8 mouse cellular contexts compared by ENCODE assay signal in the genomic region with DNA sequence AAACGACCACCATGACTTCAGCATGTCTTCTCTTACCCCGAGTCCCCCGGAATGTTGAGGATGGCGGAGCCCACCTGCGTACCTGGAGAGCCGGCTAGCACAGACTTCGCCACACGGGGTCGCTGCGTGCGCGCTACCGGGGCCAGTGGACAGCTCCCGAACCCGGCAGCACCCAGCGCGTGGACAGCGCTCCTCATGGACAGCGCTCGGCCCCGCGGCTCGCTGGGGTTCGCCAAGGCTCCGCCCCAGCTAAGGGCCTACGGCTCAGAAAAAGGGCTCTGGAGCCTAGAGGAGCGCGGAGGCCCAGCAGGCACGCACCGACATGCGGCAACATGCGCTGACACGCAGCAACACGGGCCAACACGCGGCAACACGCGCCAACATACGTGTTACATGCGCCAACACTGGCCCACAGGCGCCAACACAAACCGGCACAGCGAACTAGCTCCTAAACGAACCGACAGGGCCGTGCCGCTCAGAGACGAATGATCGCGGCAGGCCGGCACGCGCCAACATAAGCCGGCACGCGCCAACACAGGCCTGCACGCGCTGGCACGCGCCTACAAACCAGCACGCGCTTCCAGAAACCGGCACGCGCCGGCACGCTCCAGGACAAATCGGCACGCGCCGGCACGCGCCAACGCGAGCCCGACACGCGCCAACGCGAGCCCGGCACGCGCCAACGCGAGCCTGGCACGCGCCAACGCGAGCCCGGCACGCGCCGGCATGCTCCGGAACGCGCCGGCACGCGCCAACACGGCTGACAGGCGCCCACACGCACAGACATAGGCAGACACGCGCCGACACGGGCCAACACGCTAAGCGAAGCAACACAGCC. TPM values are rescaled to one million over a fixed set of nuclear protein-coding genes. Genes with fewer than 3 reads are reported as not detected.
DNase-seq lines count a peak whose midpoint lies in the region; ATAC-seq and TF ChIP-seq lines count a peak whose summit lies in the region.

No protein-coding gene starts in this region.

- H3K4me3 ChIP-seq in bone marrow, adult 2 months (replicated peaks; ENCODE audit: control insufficient read depth, low read depth, low read length), result no peak overlapping the region
- H3K4me3 ChIP-seq in embryonic facial prominence, embryonic 11.5 days (ENCODE audit: low read depth, low read length), result peak overlapping the region; percentile 7; the same call in 1 of the 2 replicates
- H3K4me3 ChIP-seq in heart, adult 2 months, result no peak overlapping the region

- peak; percentile 80 for DNase-seq in embryonic facial prominence, embryonic 11.5 days (ENCODE audit: low spot score)
- peak; percentile 72 to 78 for DNase-seq in heart, adult 2 months
- peak; percentile 79 for DNase-seq in kidney, adult 18-20 months
- DNase-seq in left cerebral cortex, postnatal 36 days (ENCODE audit: low spot score in 2 of 2), result peak; percentile 80 to 82
- DNase-seq in right cerebral cortex, postnatal 4 days, result peak; percentile 80
- no peak for DNase-seq in MN1 (ENCODE audit: low spot score)

- H3K27me3 ChIP-seq in embryonic facial prominence, embryonic 11.5 days (ENCODE audit: control insufficient read depth, insufficient read depth, low read length), result peaks cover 54% of the 10 kb centered on the region
- 0 out of 2 replicates have a peak, but pooled peaks cover 2% of the 10 kb centered on the region for H3K27me3 ChIP-seq in heart, adult 2 months (ENCODE audit: control insufficient read depth, insufficient read depth, low read length)

- no peak for TF ChIP-seq POLR2A in bone marrow, adult 2 months (IDR thresholded peaks at IDR 0.05; ENCODE audit: borderline replicate concordance, control insufficient read depth, low read depth, low read length)
- TF ChIP-seq POLR2A in heart, adult 2 months (IDR thresholded peaks at IDR 0.05; ENCODE audit: insufficient read depth, low read depth, low read length), result no peak

- no peak overlapping the region for H3K9ac ChIP-seq in embryonic facial prominence, embryonic 11.5 days (replicated peaks; ENCODE audit: low read length)
- H3K9ac ChIP-seq in heart, adult 2 months (ENCODE audit: low read depth, low read length), result no peak overlapping the region

- TF ChIP-seq EP300 in heart, adult 2 months (IDR thresholded peaks at IDR 0.05; ENCODE audit: insufficient read depth, low read depth, low read length), result no peak

- TF ChIP-seq CTCF in bone marrow, adult 2 months (IDR thresholded peaks at IDR 0.05; ENCODE audit: control insufficient read depth, insufficient read depth, low read length), result peak; percentile 25; the same call in 1 of the 2 replicates
- TF ChIP-seq CTCF in heart, adult 2 months (IDR thresholded peaks at IDR 0.05), result peak; percentile 85

- H3K36me3 ChIP-seq in embryonic facial prominence, embryonic 11.5 days (replicated peaks; ENCODE audit: control insufficient read depth, insufficient read depth, low read depth, low read length), result peaks cover 8% of the 10 kb centered on the region
- H3K36me3 ChIP-seq in heart, adult 2 months (ENCODE audit: control insufficient read depth, insufficient read depth, low read length), result no peaks in the 10 kb centered on the region

- peaks cover 4% of the 10 kb centered on the region for H3K79me2 ChIP-seq in heart, adult 2 months (replicated peaks; ENCODE audit: control insufficient read depth, insufficient read depth, low read length)

- peak; percentile 92 for ATAC-seq in embryonic facial prominence, embryonic 11.5 days (replicated peaks; ENCODE audit: insufficient number of reproducible peaks, low FRiP score, low TSS enrichment, low read depth)
- ATAC-seq in megakaryocyte-erythroid progenitor cell, adult 5-6 weeks (replicated peaks; ENCODE audit: low FRiP score, low TSS enrichment, poor library complexity, severe bottlenecking), result peak; percentile 81

- H3K4me1 ChIP-seq in bone marrow, adult 2 months (ENCODE audit: control insufficient read depth, insufficient read depth, low read length), result no peaks in the 10 kb centered on the region
- H3K4me1 ChIP-seq in embryonic facial prominence, embryonic 11.5 days (ENCODE audit: control insufficient read depth, insufficient read depth, low read length), result no peaks in the 10 kb centered on the region; the same call in 1 of the 2 replicates
- H3K4me1 ChIP-seq in heart, adult 2 months (ENCODE audit: control insufficient read depth, insufficient read depth, low read length), result no peaks in the 10 kb centered on the region

- H3K9me3 ChIP-seq in embryonic facial prominence, embryonic 11.5 days (replicated peaks; ENCODE audit: control insufficient read depth, low read length), result peaks cover 25% of the 10 kb centered on the region

- no peak overlapping the region for H3K27ac ChIP-seq in bone marrow, adult 2 months (ENCODE audit: control insufficient read depth, insufficient read depth, low read depth, low read length, poor library complexity)
- H3K27ac ChIP-seq in embryonic facial prominence, embryonic 11.5 days (replicated peaks; ENCODE audit: low read depth, low read length), result no peak overlapping the region
- H3K27ac ChIP-seq in heart, adult 2 months, result no peak overlapping the region

- H3K4me2 ChIP-seq in embryonic facial prominence, embryonic 11.5 days (ENCODE audit: low read depth, low read length), result peak overlapping the region; percentile 43

- WGBS in bone marrow, adult 2 months, result 68% methylated on average over 108 of the region's 108 CpGs
- WGBS in embryonic facial prominence, embryonic 11.5 days, result 46% methylated on average over 108 of the region's 108 CpGs
- 70% methylated on average over 108 of the region's 108 CpGs for WGBS in heart, adult 2 months

- intact Hi-C loops in heart, adult 2 months (cut with DNase I), result loop anchor here (2.0 to 5.0 kb wide), 3 partner anchors 34 to 333 kb away; no protein-coding TSS in a partner anchor
- intact Hi-C loops in left cerebral cortex, postnatal 36 days (cut with DNase I), result loop anchor here (5.0 kb wide), 2 partner anchors 266 to 331 kb away; no protein-coding TSS in a partner anchor

RNA-seq across cellular contexts. Expression of a gene that starts 12.5 kb away (rescaled TPM):
- 3.0 and 17.0 TPM in 2 replicates for polyA plus RNA-seq in bone marrow, adult 2 months (2011; ENCODE audit: insufficient read depth, insufficient read length, low replicate concordance, missing spikeins)
- 228 and 230 TPM in 2 replicates for polyA plus RNA-seq in embryonic facial prominence, embryonic 11.5 days (2014; fragmentation: Nextera tagmentation; extraction: Ambion mirVana)
- total RNA-seq in heart, adult 2 months (2021), result 10 to 100 TPM; 65.1 to 66.2 TPM
- 36.9 and 63.5 TPM in 2 replicates for polyA plus RNA-seq in heart, adult 2 months (2012; rRNA removed)
- total RNA-seq in left cerebral cortex, postnatal 36 days (2021), result 10 to 100 TPM; 33.8 to 39.3 TPM
- 38.7 and 42.0 TPM in 2 replicates for total RNA-seq in megakaryocyte-erythroid progenitor cell, adult 5-6 weeks (2014; fragmentation: Nextera tagmentation)
- 53.4 and 54.0 TPM in 2 replicates for total RNA-seq in megakaryocyte-erythroid progenitor cell, adult 5-6 weeks (2017)
